Mouse (Mus musculus): ENCODE data around the gene Tcf3. TPM values are rescaled to one million over a fixed set of nuclear protein-coding genes. Genes with fewer than 3 reads are reported as not detected.

The Tcf3 gene
- polyA plus RNA-seq, 1 experiment: 78.2 TPM

DNA sequence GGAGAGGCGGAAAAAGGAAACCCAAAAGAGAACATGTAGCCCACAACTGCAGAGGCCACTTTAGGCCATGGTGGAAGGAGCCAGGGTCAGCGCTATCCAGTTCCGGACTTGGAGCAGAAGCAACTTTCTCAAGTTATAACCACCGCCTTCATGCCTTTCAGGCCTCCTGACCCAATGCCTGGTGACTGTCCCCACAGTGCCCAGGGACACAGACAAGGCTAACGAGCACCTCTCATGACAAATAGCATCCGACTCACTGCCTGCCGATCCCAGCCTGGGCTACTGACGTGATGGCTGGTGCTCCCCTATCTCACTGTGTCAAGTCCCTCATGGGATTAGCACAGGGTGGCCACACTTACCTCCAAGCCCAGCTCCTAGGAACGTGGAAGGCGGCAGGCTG lies 12.7 kb downstream of the Tcf3 start:
- no peak overlapping the region for H3K27ac ChIP-seq (ENCODE audit: insufficient read depth, low read length)
- no peaks in the 10 kb centered on the region for H3K9me3 ChIP-seq (replicated peaks; ENCODE audit: control insufficient read depth, insufficient read depth, low read length, poor library complexity, severe bottlenecking)
- H3K4me1 ChIP-seq (ENCODE audit: control insufficient read depth, insufficient read depth, low read length): peaks cover 4% of the 10 kb centered on the region
- no peak overlapping the region for H3K9ac ChIP-seq (ENCODE audit: low read depth, poor library complexity, severe bottlenecking)
- H3K4me3 ChIP-seq (ENCODE audit: low read depth, low read length): no peak overlapping the region
- H3K27me3 ChIP-seq (ENCODE audit: control insufficient read depth, insufficient read depth, low read length, poor library complexity, severe bottlenecking): no peaks in the 10 kb centered on the region
- H3K36me3 ChIP-seq (ENCODE audit: control insufficient read depth, insufficient read depth, low read length, poor library complexity, severe bottlenecking): peaks cover 41% of the 10 kb centered on the region
- TF ChIP-seq EP300 (IDR thresholded peaks at IDR 0.05; ENCODE audit: insufficient read depth, low read depth, low read length) (no peak), CTCF (IDR thresholded peaks at IDR 0.05; ENCODE audit: low read depth, low read length) (no peak), POLR2A (IDR thresholded peaks at IDR 0.05; ENCODE audit: insufficient read depth, low read length) (no peak)

DNA sequence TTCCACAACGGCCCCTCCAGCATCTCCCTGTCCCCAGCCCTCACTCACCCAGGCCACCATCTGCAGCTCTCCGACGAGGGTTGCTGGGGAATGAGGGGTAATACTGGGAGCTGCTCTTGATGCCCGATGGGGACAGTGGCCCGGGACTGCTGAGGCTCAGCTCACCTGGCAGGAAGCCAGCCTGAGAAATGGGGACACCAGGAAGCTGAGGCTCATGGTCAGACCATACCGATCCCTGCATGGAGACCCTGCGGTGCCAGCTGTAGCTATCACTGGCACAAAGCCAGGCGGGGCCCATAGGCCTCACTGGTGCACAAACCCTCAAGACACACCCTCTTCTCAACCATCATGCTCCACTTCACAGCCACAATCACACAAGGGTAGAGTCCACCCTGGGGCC lies 14.0 kb downstream of the Tcf3 start:
- Histone ChIP-seq H3K9ac (ENCODE audit: low read depth, poor library complexity, severe bottlenecking) (no peak overlapping the region), H3K4me3 (ENCODE audit: low read depth, low read length) (no peak overlapping the region), H3K36me3 (ENCODE audit: control insufficient read depth, insufficient read depth, low read length, poor library complexity, severe bottlenecking) (peaks cover 42% of the 10 kb centered on the region), H3K27me3 (ENCODE audit: control insufficient read depth, insufficient read depth, low read length, poor library complexity, severe bottlenecking) (no peaks in the 10 kb centered on the region), H3K9me3 (replicated peaks; ENCODE audit: control insufficient read depth, insufficient read depth, low read length, poor library complexity, severe bottlenecking) (no peaks in the 10 kb centered on the region), H3K4me1 (ENCODE audit: control insufficient read depth, insufficient read depth, low read length) (peaks cover 4% of the 10 kb centered on the region), H3K27ac (ENCODE audit: insufficient read depth, low read length) (no peak overlapping the region)
- TF ChIP-seq POLR2A (IDR thresholded peaks at IDR 0.05; ENCODE audit: insufficient read depth, low read length) (no peak), CTCF (IDR thresholded peaks at IDR 0.05; ENCODE audit: low read depth, low read length) (no peak), EP300 (IDR thresholded peaks at IDR 0.05; ENCODE audit: insufficient read depth, low read depth, low read length) (no peak)

DNA sequence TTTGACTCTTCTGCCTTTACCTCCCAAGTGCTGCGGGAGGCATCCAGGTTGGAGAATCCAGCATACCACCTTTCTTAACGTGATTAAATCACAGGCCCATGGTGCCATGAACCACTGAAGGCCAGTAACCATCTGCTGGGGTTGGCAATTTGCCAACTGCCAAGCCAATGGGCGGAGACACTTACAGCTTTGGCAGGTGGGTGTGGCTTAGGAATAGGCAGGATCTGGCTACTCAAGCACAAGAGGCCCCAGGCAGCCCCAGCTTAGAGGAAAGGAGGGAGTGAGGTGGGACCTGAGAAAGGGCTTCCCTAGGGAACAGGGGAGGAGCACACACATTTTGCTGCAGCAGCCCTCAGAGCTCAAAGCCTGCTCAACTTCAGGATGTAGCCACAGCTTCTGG lies 15.1 kb downstream of the Tcf3 start:
- no peaks in the 10 kb centered on the region for H3K27me3 ChIP-seq (ENCODE audit: control insufficient read depth, insufficient read depth, low read length, poor library complexity, severe bottlenecking)
- TF ChIP-seq POLR2A (IDR thresholded peaks at IDR 0.05; ENCODE audit: insufficient read depth, low read length) (no peak), EP300 (IDR thresholded peaks at IDR 0.05; ENCODE audit: insufficient read depth, low read depth, low read length) (no peak), CTCF (IDR thresholded peaks at IDR 0.05; ENCODE audit: low read depth, low read length) (no peak)
- H3K4me1 ChIP-seq (ENCODE audit: control insufficient read depth, insufficient read depth, low read length): no peaks in the 10 kb centered on the region
- no peak overlapping the region for H3K4me3 ChIP-seq (ENCODE audit: low read depth, low read length)
- no peak overlapping the region for H3K27ac ChIP-seq (ENCODE audit: insufficient read depth, low read length)
- peaks cover 42% of the 10 kb centered on the region for H3K36me3 ChIP-seq (ENCODE audit: control insufficient read depth, insufficient read depth, low read length, poor library complexity, severe bottlenecking)
- H3K9me3 ChIP-seq (replicated peaks; ENCODE audit: control insufficient read depth, insufficient read depth, low read length, poor library complexity, severe bottlenecking): no peaks in the 10 kb centered on the region
- H3K9ac ChIP-seq (ENCODE audit: low read depth, poor library complexity, severe bottlenecking): no peak overlapping the region

DNA sequence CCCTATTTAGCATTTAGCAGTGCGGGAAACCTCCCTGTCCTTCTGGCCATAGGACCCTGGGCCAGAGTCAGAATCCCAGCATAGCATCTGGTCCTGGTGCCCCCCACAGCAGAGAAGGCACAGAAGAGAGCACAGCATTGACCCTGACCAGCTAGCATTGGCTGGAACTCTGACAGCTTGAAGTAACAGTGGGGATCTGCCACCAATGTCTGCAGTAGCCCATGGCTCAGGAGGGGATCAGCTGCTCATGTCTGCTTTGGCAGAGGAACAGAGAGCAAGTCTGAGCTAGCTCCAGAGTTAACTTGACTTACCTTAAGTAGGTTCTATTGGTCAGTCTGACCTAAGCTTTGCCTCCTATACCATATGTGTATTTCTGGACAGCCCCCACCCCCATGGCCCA lies 15.6 kb downstream of the Tcf3 start:
- no peaks in the 10 kb centered on the region for H3K4me1 ChIP-seq (ENCODE audit: control insufficient read depth, insufficient read depth, low read length)
- H3K36me3 ChIP-seq (ENCODE audit: control insufficient read depth, insufficient read depth, low read length, poor library complexity, severe bottlenecking): peaks cover 42% of the 10 kb centered on the region
- H3K27ac ChIP-seq (ENCODE audit: insufficient read depth, low read length): no peak overlapping the region
- no peak overlapping the region for H3K9ac ChIP-seq (ENCODE audit: low read depth, poor library complexity, severe bottlenecking)
- H3K9me3 ChIP-seq (replicated peaks; ENCODE audit: control insufficient read depth, insufficient read depth, low read length, poor library complexity, severe bottlenecking): no peaks in the 10 kb centered on the region
- H3K27me3 ChIP-seq (ENCODE audit: control insufficient read depth, insufficient read depth, low read length, poor library complexity, severe bottlenecking): no peaks in the 10 kb centered on the region
- no peak overlapping the region for H3K4me3 ChIP-seq (ENCODE audit: low read depth, low read length)
- TF ChIP-seq POLR2A (IDR thresholded peaks at IDR 0.05; ENCODE audit: insufficient read depth, low read length): no peak
- TF ChIP-seq EP300 (IDR thresholded peaks at IDR 0.05; ENCODE audit: insufficient read depth, low read depth, low read length): no peak
- TF ChIP-seq CTCF (IDR thresholded peaks at IDR 0.05; ENCODE audit: low read depth, low read length): no peak

DNA sequence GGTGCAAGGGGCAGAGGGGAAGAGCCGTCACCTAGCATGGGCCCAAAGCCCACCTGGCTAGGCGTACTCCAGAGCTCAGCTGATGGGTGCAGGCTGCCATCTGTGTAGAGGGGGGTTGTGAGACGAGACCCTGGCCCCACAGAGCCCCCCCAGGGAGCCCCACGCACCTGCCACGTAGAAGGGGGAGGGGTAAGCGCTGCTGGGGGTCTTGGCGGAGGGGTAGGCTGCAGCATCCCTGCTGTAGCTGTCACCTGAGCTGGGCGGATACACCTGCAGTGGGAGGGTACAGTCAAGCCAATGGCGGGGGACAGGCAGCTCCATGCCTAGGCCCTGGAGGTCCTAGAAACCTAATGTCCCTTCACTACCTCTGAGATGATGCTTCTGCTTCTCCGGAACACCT lies 16.1 kb downstream of the Tcf3 start:
- no peak overlapping the region for H3K27ac ChIP-seq (ENCODE audit: insufficient read depth, low read length)
- no peak overlapping the region for H3K9ac ChIP-seq (ENCODE audit: low read depth, poor library complexity, severe bottlenecking)
- H3K27me3 ChIP-seq (ENCODE audit: control insufficient read depth, insufficient read depth, low read length, poor library complexity, severe bottlenecking): no peaks in the 10 kb centered on the region
- TF ChIP-seq EP300 (IDR thresholded peaks at IDR 0.05; ENCODE audit: insufficient read depth, low read depth, low read length) (no peak), POLR2A (IDR thresholded peaks at IDR 0.05; ENCODE audit: insufficient read depth, low read length) (no peak), CTCF (IDR thresholded peaks at IDR 0.05; ENCODE audit: low read depth, low read length) (no peak)
- no peak overlapping the region for H3K4me3 ChIP-seq (ENCODE audit: low read depth, low read length)
- H3K9me3 ChIP-seq (replicated peaks; ENCODE audit: control insufficient read depth, insufficient read depth, low read length, poor library complexity, severe bottlenecking): no peaks in the 10 kb centered on the region
- H3K4me1 ChIP-seq (ENCODE audit: control insufficient read depth, insufficient read depth, low read length): no peaks in the 10 kb centered on the region
- peaks cover 42% of the 10 kb centered on the region for H3K36me3 ChIP-seq (ENCODE audit: control insufficient read depth, insufficient read depth, low read length, poor library complexity, severe bottlenecking)

DNA sequence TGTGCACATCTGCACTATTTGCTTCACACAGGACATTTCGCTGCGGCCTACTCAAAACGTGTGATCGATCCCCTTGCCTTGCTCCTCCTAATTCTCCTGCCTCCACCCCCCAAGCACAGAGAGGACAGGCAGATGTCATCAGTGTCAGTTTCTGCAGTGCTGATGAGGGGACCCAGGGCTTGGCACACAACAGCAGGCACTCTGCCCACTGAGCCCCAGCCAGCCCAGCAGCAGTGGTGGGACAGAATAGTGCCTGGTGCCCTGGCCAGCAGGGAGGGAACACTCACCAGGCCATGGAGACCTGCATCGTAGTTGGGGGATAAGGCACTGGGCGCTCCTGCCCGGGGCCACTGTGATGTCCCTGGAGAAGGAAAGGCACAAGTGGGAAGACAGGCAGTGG lies 17.9 kb downstream of the Tcf3 start:
- Histone ChIP-seq H3K27ac (ENCODE audit: insufficient read depth, low read length) (no peak overlapping the region), H3K4me1 (ENCODE audit: control insufficient read depth, insufficient read depth, low read length) (no peaks in the 10 kb centered on the region), H3K27me3 (ENCODE audit: control insufficient read depth, insufficient read depth, low read length, poor library complexity, severe bottlenecking) (no peaks in the 10 kb centered on the region), H3K9ac (ENCODE audit: low read depth, poor library complexity, severe bottlenecking) (no peak overlapping the region), H3K4me3 (ENCODE audit: low read depth, low read length) (no peak overlapping the region), H3K36me3 (ENCODE audit: control insufficient read depth, insufficient read depth, low read length, poor library complexity, severe bottlenecking) (peaks cover 36% of the 10 kb centered on the region), H3K9me3 (replicated peaks; ENCODE audit: control insufficient read depth, insufficient read depth, low read length, poor library complexity, severe bottlenecking) (no peaks in the 10 kb centered on the region)
- no peak for TF ChIP-seq CTCF (IDR thresholded peaks at IDR 0.05; ENCODE audit: low read depth, low read length)
- TF ChIP-seq POLR2A (IDR thresholded peaks at IDR 0.05; ENCODE audit: insufficient read depth, low read length): no peak
- TF ChIP-seq EP300 (IDR thresholded peaks at IDR 0.05; ENCODE audit: insufficient read depth, low read depth, low read length): no peak

All from ES-Bruce4 (cell line).